Mouse (Mus musculus): ENCODE data around the gene Acot7.

- TF ChIP-seq POLR2A (IDR thresholded peaks at IDR 0.05; ENCODE audit: insufficient read depth, low read depth, low read length) (no peak), CTCF (IDR thresholded peaks at IDR 0.05; ENCODE audit: insufficient read depth, low read depth, low read length) (0 out of 2 replicates have a peak, but pooled peaks have one; percentile 47)
These were observed 34.6 kb downstream of the Acot7 start for GRCm38 (mm10) chr4:152212531-152212930.
